Mouse (Mus musculus): Measurements from ENCODE around the gene Kalrn. TPM values are rescaled to one million over a fixed set of nuclear protein-coding genes. Genes with fewer than 3 reads are reported as not detected.

Gene Kalrn
- polyA plus RNA-seq, 1 experiment from 2014 or later, result 38.5 TPM

- ATAC-seq, result peak; percentile 74
- H3K4me2 ChIP-seq (replicated peaks), result no peak overlapping the region
- 49% methylated on average over 10 of the region's 10 CpGs for WGBS
- no peak overlapping the region for H3K9ac ChIP-seq (replicated peaks)
- H3K36me3 ChIP-seq, result peaks cover 55% of the 10 kb centered on the region
- 0 out of 2 replicates have a peak, but pooled peaks cover 4% of the 10 kb centered on the region for H3K4me1 ChIP-seq (replicated peaks)
- H3K9me3 ChIP-seq, result no peaks in the 10 kb centered on the region
- H3K27ac ChIP-seq, result no peak overlapping the region
- no peak overlapping the region for H3K4me3 ChIP-seq (replicated peaks)
- H3K27me3 ChIP-seq, result no peaks in the 10 kb centered on the region
Measured at GRCm38 (mm10) chr16:34192959-34193842, 380.1 kb downstream of the Kalrn start.

DNA sequence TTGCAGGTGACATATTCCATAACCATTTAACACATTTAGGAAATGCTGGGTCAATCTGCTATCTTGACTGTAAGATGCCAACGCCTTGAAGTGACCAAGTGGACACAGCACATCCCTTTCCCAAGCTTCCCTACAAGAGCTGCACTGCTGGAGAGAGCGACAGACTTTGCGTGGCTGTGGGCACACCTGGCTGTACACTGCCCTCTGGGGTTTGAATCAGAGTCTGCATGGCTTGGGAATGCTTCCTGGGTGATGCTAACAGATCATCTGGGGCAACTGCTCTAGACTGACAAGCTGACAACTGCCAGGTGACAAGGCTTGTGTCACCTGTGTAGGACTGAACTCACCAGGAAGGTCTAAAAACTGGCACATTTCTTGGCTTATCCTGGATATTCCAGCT, 388.6 kb downstream of the Kalrn start:
- peaks cover 53% of the 10 kb centered on the region for H3K36me3 ChIP-seq
- no peak overlapping the region for H3K4me2 ChIP-seq (replicated peaks)
- no peak overlapping the region for H3K27ac ChIP-seq
- H3K9me3 ChIP-seq, result no peaks in the 10 kb centered on the region
- no peak overlapping the region for H3K4me3 ChIP-seq (replicated peaks)
- no peaks in the 10 kb centered on the region for H3K4me1 ChIP-seq (replicated peaks)
- H3K9ac ChIP-seq (replicated peaks), result no peak overlapping the region
- ATAC-seq, result no peak
- no peaks in the 10 kb centered on the region for H3K27me3 ChIP-seq
- 81% methylated on average over 3 of the region's 3 CpGs for WGBS

GRCm38 (mm10) chr16:34183186-34183585, 390.1 kb downstream of the Kalrn start:
- H3K27ac ChIP-seq, result no peak overlapping the region
- H3K4me2 ChIP-seq (replicated peaks), result no peak overlapping the region
- H3K36me3 ChIP-seq, result peaks cover 53% of the 10 kb centered on the region
- WGBS, result 88% methylated on average over 4 of the region's 4 CpGs
- H3K27me3 ChIP-seq, result no peaks in the 10 kb centered on the region
- H3K9ac ChIP-seq (replicated peaks), result no peak overlapping the region
- ATAC-seq, result no peak
- no peak overlapping the region for H3K4me3 ChIP-seq (replicated peaks)
- no peaks in the 10 kb centered on the region for H3K9me3 ChIP-seq
- H3K4me1 ChIP-seq (replicated peaks), result no peaks in the 10 kb centered on the region

DNA sequence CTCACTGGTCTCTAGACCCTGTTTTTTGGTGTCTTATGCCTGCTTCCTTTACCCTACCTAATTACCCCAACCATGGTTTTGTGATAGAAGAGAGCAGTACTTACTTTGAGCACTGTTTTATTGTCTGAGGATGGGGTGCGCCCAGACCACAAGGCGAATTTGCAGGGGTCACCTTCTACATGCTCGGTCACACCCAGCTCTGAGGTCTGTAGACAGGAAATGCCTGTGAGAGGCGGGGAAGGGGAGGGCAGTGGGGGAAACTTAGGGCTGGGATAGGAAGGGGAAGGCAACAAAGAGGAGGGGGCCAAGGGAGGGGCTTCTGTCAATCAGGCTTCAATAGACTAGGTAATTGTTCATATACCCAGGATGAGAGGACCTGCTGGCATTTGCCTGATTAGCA, 397.7 kb downstream of the Kalrn start:
- Histone ChIP-seq H3K9me3 (no peaks in the 10 kb centered on the region), H3K27me3 (no peaks in the 10 kb centered on the region), H3K4me2 (replicated peaks) (no peak overlapping the region), H3K4me1 (replicated peaks) (peaks cover 2% of the 10 kb centered on the region; the same call in 1 of the 2 replicates), H3K27ac (no peak overlapping the region), H3K4me3 (replicated peaks) (no peak overlapping the region), H3K9ac (replicated peaks) (no peak overlapping the region), H3K36me3 (peaks cover 89% of the 10 kb centered on the region)
- 91% methylated on average over 4 of the region's 4 CpGs for WGBS
- no peak for ATAC-seq

DNA sequence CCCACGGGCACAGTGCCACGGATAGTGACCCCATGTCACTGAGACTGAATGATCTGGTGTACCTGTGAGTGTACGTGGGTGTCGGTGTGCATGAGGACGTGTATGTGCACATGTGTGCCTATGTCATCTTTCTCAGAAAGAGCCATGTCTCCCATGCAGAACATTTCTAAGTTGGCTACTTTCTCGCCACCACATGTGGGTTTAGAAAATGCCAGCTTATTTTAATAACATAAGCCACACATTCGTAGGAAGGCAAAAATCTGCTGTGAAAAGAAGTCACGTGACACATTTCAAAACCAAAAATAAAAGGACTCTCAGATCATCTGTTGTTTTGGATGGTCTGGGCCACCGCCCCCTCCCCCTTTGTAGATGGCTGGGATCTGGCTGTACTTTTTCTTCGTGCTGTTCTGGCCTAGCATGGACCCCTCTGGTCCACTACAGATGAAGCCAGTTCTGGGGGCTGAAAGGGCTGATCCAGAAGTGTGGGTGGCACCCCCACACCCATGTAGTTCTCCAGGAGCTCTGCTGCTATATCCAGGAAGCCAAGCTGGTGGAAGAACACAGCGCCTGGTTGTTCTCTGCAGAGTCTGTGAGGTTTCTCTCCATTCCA, 400.7 kb downstream of the Kalrn start:
- Histone ChIP-seq H3K9me3 (no peaks in the 10 kb centered on the region), H3K27ac (no peak overlapping the region), H3K36me3 (peaks cover 94% of the 10 kb centered on the region), H3K4me3 (replicated peaks) (no peak overlapping the region), H3K9ac (replicated peaks) (no peak overlapping the region), H3K27me3 (no peaks in the 10 kb centered on the region), H3K4me1 (replicated peaks) (peaks cover 9% of the 10 kb centered on the region), H3K4me2 (replicated peaks) (no peak overlapping the region)
- no peak for ATAC-seq
- 94% methylated on average over 11 of the region's 11 CpGs for WGBS

DNA sequence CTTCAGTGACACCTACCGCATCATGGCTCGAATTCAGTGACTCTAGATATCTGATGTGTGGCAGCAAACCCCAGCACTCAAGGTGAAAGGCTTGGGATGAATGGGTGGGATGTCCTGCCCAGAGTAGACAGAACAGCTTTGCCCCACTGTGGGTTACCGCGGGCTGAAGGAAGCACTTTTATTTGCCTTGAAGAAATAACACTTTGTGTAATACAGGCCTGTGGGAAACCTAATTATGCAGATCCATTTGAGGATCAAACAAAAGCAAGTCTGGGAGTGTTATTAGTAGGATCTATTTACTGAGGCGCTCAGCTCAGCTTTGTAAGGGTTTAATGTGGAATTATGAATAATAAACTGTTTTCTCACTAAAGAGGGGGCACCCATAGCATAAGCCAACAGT, 406.3 kb downstream of the Kalrn start:
- H3K4me2 ChIP-seq (replicated peaks), result no peak overlapping the region
- H3K4me1 ChIP-seq (replicated peaks), result peaks cover 18% of the 10 kb centered on the region
- no peaks in the 10 kb centered on the region for H3K9me3 ChIP-seq
- H3K36me3 ChIP-seq, result peaks cover 74% of the 10 kb centered on the region
- ATAC-seq, result peak; percentile 58
- H3K27me3 ChIP-seq, result no peaks in the 10 kb centered on the region
- H3K27ac ChIP-seq, result peak overlapping the region; percentile 27; the same call in 1 of the 2 replicates
- no peak overlapping the region for H3K9ac ChIP-seq (replicated peaks)
- no peak overlapping the region for H3K4me3 ChIP-seq (replicated peaks)
- 47% methylated on average over 5 of the region's 5 CpGs for WGBS

DNA sequence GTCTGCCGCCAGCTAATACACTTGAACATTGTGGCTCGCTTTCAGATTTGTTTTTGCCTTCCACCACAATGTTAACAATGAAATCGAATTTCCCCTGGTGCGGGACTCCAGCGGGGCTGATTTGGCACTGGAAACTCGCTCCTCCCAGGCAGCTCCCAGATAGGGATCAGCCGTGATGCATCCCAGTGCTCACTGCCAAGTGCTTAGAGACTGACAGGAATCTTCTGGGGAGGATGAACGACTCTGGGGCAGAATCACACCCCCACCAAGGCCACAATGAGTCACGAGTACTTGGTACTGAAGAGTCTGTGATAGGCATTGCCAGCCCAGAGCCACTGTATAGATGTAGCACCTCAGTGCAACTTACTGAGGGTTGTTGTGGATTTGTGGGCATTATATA, 410.2 kb downstream of the Kalrn start:
- Histone ChIP-seq H3K9ac (replicated peaks) (no peak overlapping the region), H3K4me2 (replicated peaks) (no peak overlapping the region), H3K4me3 (replicated peaks) (no peak overlapping the region), H3K4me1 (replicated peaks) (peaks cover 10% of the 10 kb centered on the region), H3K9me3 (no peaks in the 10 kb centered on the region), H3K27ac (no peak overlapping the region), H3K27me3 (no peaks in the 10 kb centered on the region), H3K36me3 (peaks cover 53% of the 10 kb centered on the region)
- ATAC-seq, result no peak
- WGBS, result 75% methylated on average over 9 of the region's 9 CpGs

DNA sequence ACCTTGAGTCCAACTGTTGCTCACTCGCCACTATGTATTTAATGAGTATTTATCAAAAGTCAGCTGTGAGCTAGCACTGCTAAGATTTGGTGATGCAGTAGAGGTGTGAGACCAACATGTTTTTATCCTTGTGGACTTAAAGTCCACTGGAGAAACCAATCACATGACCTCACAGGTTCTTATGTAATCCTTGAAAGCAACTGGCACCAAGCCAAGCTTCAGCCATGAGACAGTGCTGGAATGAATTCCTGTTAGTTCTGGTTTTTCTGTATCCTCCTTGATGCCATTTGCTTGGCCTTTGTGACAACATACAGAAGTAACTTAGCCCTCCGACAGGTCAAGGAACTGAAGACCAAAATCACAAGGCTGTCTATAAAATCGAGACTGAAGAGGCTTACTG, 413.8 kb downstream of the Kalrn start:
- H3K36me3 ChIP-seq, result peaks cover 36% of the 10 kb centered on the region
- H3K4me2 ChIP-seq (replicated peaks), result no peak overlapping the region
- 95% methylated on average over 3 of the region's 3 CpGs for WGBS
- H3K4me1 ChIP-seq (replicated peaks), result no peaks in the 10 kb centered on the region
- no peaks in the 10 kb centered on the region for H3K9me3 ChIP-seq
- H3K9ac ChIP-seq (replicated peaks), result no peak overlapping the region
- no peaks in the 10 kb centered on the region for H3K27me3 ChIP-seq
- ATAC-seq, result no peak
- no peak overlapping the region for H3K27ac ChIP-seq
- H3K4me3 ChIP-seq (replicated peaks), result no peak overlapping the region

DNA sequence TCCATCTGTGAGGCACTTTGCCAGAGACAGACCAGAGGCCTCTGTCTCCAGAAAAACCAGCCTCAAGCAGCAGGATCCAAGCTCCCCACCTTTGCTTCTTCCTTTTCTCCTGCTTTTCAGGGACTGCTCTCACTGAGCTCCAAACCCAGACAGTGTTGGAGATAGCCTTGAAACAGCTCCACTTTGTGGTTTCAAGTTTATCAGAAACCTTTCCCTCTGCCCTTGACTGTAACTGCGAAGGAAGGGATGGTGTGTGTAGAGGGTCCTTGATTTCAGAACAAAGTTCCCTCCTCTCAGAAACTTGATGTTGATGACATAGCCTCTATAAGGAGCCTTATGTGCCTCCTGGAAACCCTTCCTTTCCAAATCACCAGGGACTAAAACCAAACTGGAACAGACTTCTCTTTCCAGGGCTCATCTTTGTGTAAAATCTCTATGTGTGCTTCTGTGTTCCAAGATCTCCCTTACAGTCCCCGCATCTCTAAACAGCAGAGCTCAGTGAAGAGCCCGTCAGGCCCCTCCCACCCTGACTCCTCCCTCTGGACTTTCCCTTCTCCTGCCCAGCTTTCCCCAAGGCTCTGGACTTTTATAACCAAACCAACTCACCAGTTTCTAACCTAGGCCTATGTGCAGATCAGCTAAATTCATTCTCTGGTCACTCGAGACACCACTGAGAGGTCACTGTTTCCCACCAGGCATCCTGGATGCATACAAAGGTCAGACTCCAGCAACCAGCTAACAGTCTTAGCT, 415.8 kb downstream of the Kalrn start:
- Histone ChIP-seq H3K4me1 (replicated peaks) (no peaks in the 10 kb centered on the region), H3K36me3 (peaks cover 34% of the 10 kb centered on the region), H3K9me3 (no peaks in the 10 kb centered on the region), H3K27me3 (no peaks in the 10 kb centered on the region), H3K4me3 (replicated peaks) (no peak overlapping the region), H3K9ac (replicated peaks) (no peak overlapping the region), H3K4me2 (replicated peaks) (no peak overlapping the region), H3K27ac (no peak overlapping the region)
- ATAC-seq, result no peak
- WGBS, result 64% methylated on average over 4 of the region's 4 CpGs

DNA sequence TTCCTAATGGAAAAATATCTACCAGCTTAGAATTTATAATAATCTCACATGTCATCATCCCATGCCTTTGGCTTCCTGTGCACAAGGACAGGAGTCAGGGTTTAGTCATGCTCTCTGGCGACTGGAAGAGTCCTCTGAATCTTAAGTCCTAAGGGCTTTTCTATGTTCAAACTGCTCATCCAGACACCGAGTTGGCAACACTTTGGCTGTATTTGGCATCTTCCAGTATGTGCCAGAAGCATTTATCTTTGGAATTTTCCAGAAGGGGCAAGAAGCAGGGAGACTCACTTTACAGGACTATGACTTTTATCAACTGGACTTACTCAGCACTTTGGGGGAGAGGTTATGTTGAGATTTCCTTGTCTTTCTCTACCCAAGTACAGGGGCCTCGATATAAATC, 417.6 kb downstream of the Kalrn start:
- H3K9ac ChIP-seq (replicated peaks), result no peak overlapping the region
- H3K36me3 ChIP-seq, result peaks cover 29% of the 10 kb centered on the region
- 79% methylated on average over 3 of the region's 3 CpGs for WGBS
- ATAC-seq, result no peak
- no peaks in the 10 kb centered on the region for H3K27me3 ChIP-seq
- no peak overlapping the region for H3K4me2 ChIP-seq (replicated peaks)
- no peak overlapping the region for H3K27ac ChIP-seq
- no peaks in the 10 kb centered on the region for H3K4me1 ChIP-seq (replicated peaks)
- H3K9me3 ChIP-seq, result no peaks in the 10 kb centered on the region
- H3K4me3 ChIP-seq (replicated peaks), result no peak overlapping the region

DNA sequence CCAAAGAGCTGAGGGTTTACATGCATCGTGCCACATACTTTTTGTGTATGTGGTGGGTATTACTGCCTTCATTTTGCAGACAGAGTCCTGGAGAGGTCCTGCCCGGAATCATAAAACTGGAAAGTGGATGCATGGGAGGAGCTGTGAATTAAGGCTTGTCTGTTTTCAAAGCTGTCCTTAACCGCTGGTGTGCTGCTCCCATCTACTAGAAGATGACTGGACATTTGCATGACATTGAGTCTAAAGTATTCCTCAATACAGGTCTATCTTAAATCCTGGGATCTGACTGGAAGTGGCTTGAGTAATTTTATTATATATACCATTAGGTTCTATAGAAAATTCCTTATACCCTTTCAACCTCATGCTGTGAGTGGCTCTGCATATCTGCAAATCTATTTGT, 418.4 kb downstream of the Kalrn start:
- no peaks in the 10 kb centered on the region for H3K4me1 ChIP-seq (replicated peaks)
- no peaks in the 10 kb centered on the region for H3K27me3 ChIP-seq
- peaks cover 32% of the 10 kb centered on the region for H3K36me3 ChIP-seq
- no peaks in the 10 kb centered on the region for H3K9me3 ChIP-seq
- no peak overlapping the region for H3K4me2 ChIP-seq (replicated peaks)
- no peak overlapping the region for H3K27ac ChIP-seq
- 84% methylated on average over 3 of the region's 3 CpGs for WGBS
- no peak overlapping the region for H3K4me3 ChIP-seq (replicated peaks)
- no peak for ATAC-seq
- no peak overlapping the region for H3K9ac ChIP-seq (replicated peaks)

GRCm38 (mm10) chr16:34151528-34152071, 421.7 kb downstream of the Kalrn start:
- no peak overlapping the region for H3K4me3 ChIP-seq (replicated peaks)
- H3K27ac ChIP-seq, result no peak overlapping the region
- no peaks in the 10 kb centered on the region for H3K4me1 ChIP-seq (replicated peaks)
- ATAC-seq, result no peak
- no peak overlapping the region for H3K4me2 ChIP-seq (replicated peaks)
- no peaks in the 10 kb centered on the region for H3K27me3 ChIP-seq
- peaks cover 23% of the 10 kb centered on the region for H3K36me3 ChIP-seq
- H3K9me3 ChIP-seq, result no peaks in the 10 kb centered on the region
- no peak overlapping the region for H3K9ac ChIP-seq (replicated peaks)
- 77% methylated on average over 3 of the region's 3 CpGs for WGBS
